Mouse (Mus musculus) midbrain, embryonic 13.5 days (tissue): ENCODE results near the gene Skil. TPM values are rescaled to one million over a fixed set of nuclear protein-coding genes. Genes with fewer than 3 reads are reported as not detected.
"Not testable (repeated sequence)": the region's sequence is repeated elsewhere in the genome, so short reads cannot be mapped to it uniquely, and the experiment has no call there.

Source experiments
- ATAC-seq: fragments of 200-750 bp; cut with Nextera tagmentation; 2 replicates; pipeline ENCODE4 v1.8.0; 2017; ENCODE audit warnings: mild to moderate bottlenecking, moderate TSS enrichment, moderate library complexity
- H3K27ac ChIP-seq: fragments of 300-500 bp; sonication (generic); 2 replicates; pipeline ENCODE4 v1.5.1; 2015; ENCODE audit warnings: inconsistent platforms, mild to moderate bottlenecking, moderate library complexity
- H3K27me3 ChIP-seq: fragments of 300-500 bp; sonication (generic); 2 replicates; pipeline ENCODE4 v1.6.1; 2015; ENCODE audit warnings: mild to moderate bottlenecking, inconsistent platforms
- H3K36me3 ChIP-seq: fragments of 300-500 bp; sonication (generic); 2 replicates; pipeline ENCODE4 v1.6.1; 2015; ENCODE audit warnings: mild to moderate bottlenecking, inconsistent platforms
- H3K4me1 ChIP-seq: fragments of 300-500 bp; sonication (generic); replicated peaks from 2 replicates; pipeline ENCODE4 v1.6.1; 2015; ENCODE audit warnings: inconsistent platforms
- H3K4me2 ChIP-seq: fragments of 300-500 bp; sonication (generic); replicated peaks from 2 replicates; pipeline ENCODE4 v1.6.1; 2015; ENCODE audit warnings: moderate library complexity, mild to moderate bottlenecking, inconsistent platforms
- H3K4me3 ChIP-seq: fragments of 300-500 bp; sonication (generic); replicated peaks from 2 replicates; pipeline ENCODE4 v1.5.1; 2015; ENCODE audit warnings: mild to moderate bottlenecking, inconsistent platforms
- H3K9ac ChIP-seq: fragments of 300-500 bp; sonication (generic); replicated peaks from 2 replicates; pipeline ENCODE4 v1.6.1; 2015; ENCODE audit warnings: mild to moderate bottlenecking, inconsistent platforms
- H3K9me3 ChIP-seq: fragments of 300-500 bp; sonication (generic); 2 replicates; pipeline ENCODE4 v1.6.1; 2016; ENCODE audit warnings: mild to moderate bottlenecking, inconsistent platforms
- WGBS: fragments of 180-500 bp; shearing (Covaris S2); methylation state at CpG from one replicate; pipeline ENCODE4 v1.1.7; 2015; 5-methylcytosine and 5-hydroxymethylcytosine counted together
- polyA plus RNA-seq: library from polyadenylated mRNA; unstranded; fragments of >200 nt; fragmentation: Nextera tagmentation; extraction: Ambion mirVana; gene quantifications from 2 replicates; pipeline ENCODE4 v1.2.1, GENCODE M21; 2015

Gene Skil
- polyA plus RNA-seq, 1 experiment from 2014 or later: 36.8 TPM

DNA sequence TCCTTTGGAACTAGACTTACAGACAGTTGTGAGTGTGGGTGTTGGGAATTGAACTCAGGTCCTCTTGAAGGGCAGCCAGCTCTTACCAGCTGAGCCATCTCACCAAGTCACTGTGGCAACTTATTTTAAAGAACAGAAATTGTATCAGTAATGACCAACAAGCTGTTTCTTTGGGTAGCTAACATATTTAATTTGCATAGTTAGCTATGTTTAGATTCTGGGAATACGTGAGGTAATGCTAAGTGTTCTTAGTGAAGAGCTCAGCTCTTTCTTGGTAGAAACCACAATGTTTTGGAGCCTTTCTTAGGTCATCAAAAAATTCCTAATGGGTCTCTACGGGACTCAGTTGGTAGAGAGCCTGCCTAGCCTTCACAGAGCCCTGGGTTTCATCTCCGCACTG is 5.9 kb downstream of the Skil start:
- H3K9ac ChIP-seq: no peak overlapping the region
- no peaks in the 10 kb centered on the region for H3K27me3 ChIP-seq
- no peak for ATAC-seq
- H3K36me3 ChIP-seq: no peaks in the 10 kb centered on the region
- peaks cover 74% of the 10 kb centered on the region for H3K4me1 ChIP-seq
- H3K4me3 ChIP-seq: no peak overlapping the region
- WGBS: 94% methylated on average over 3 of the region's 3 CpGs
- 0 out of 2 replicates have a peak overlapping the region, but pooled peaks have one; percentile 22 for H3K4me2 ChIP-seq
- no peak overlapping the region for H3K27ac ChIP-seq
- H3K9me3 ChIP-seq: no peaks in the 10 kb centered on the region

DNA sequence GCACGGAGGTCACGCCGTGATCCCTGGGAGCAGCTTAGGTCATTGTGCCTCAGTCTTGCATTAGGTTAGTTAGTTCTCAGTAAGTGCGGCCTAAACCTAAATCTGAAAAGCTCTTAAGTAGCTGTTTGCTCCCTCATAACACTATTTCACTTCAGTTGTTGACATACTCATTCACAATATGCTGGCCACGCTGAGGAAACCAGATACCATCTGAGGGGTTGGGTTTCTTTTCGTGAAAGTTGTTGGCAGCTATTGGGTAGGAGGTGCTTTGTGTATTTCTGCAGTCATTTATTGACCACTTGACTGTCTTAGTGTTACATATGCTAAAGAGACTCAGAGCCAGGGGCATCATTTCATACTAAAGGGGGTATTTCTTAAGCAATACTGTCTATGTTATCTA is 10.1 kb downstream of the Skil start:
- WGBS: 82% methylated on average over 6 of the region's 6 CpGs
- Histone ChIP-seq H3K4me2 (no peak overlapping the region), H3K9ac (no peak overlapping the region), H3K27me3 (no peaks in the 10 kb centered on the region), H3K9me3 (no peaks in the 10 kb centered on the region), H3K4me3 (no peak overlapping the region), H3K27ac (no peak overlapping the region), H3K36me3 (no peaks in the 10 kb centered on the region), H3K4me1 (peaks cover 58% of the 10 kb centered on the region)
- no peak for ATAC-seq

DNA sequence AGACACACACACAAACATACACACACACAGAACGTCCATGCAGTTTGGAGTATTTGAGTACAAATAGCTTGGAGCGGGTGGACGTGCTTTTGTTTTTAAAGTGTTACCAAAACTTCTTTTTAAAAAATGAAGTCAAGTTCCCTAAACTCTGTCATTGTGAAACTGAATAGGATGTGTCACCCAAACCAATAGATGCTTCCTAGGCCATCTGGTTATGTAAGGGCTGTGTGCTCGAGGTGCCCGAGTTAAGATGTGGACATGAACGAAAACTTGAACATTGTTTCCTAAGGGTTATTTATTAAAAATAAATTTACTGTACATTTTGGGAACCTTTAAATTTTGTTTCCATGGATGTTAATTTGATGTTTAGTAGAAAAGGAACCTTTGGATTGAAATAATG is 11.7 kb downstream of the Skil start:
- no peaks in the 10 kb centered on the region for H3K27me3 ChIP-seq
- WGBS: 93% methylated on average over 6 of the region's 6 CpGs
- H3K36me3 ChIP-seq: no peaks in the 10 kb centered on the region
- no peak overlapping the region for H3K4me3 ChIP-seq
- H3K4me2 ChIP-seq: no peak overlapping the region
- H3K4me1 ChIP-seq: peaks cover 50% of the 10 kb centered on the region
- ATAC-seq: no peak
- no peaks in the 10 kb centered on the region for H3K9me3 ChIP-seq
- H3K27ac ChIP-seq: no peak overlapping the region
- H3K9ac ChIP-seq: no peak overlapping the region

DNA sequence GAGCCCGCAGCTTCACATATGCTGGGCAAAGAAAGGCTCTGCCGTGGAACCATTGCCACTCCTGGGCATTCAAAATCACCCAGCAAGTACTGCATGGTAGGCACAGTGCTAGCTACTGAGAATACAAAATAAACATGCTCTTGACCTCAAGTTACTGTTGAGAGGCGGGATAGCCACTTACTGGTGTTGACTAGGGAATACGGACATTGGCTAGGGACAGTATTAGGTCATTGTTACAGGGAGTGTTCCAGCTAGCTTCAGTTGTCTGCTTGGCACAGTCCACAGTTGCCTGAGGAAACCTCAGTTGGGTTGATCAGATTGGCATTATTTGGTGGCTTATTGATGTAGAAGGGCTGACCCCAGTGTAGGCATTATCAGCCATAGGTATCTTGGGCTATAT is 12.8 kb downstream of the Skil start:
- H3K9ac ChIP-seq: no peak overlapping the region
- ATAC-seq: 0 out of 2 replicates have a peak, but pooled peaks have one; percentile 29
- H3K27me3 ChIP-seq: no peaks in the 10 kb centered on the region
- H3K4me2 ChIP-seq: 0 out of 2 replicates have a peak overlapping the region, but pooled peaks have one; percentile 2
- H3K4me1 ChIP-seq: peaks cover 40% of the 10 kb centered on the region
- 79% methylated on average over 4 of the region's 4 CpGs for WGBS
- no peak overlapping the region for H3K4me3 ChIP-seq
- H3K27ac ChIP-seq: no peak overlapping the region
- 0 out of 2 replicates have a peak, but pooled peaks cover under 1% of the 10 kb centered on the region for H3K36me3 ChIP-seq
- H3K9me3 ChIP-seq: no peaks in the 10 kb centered on the region

DNA sequence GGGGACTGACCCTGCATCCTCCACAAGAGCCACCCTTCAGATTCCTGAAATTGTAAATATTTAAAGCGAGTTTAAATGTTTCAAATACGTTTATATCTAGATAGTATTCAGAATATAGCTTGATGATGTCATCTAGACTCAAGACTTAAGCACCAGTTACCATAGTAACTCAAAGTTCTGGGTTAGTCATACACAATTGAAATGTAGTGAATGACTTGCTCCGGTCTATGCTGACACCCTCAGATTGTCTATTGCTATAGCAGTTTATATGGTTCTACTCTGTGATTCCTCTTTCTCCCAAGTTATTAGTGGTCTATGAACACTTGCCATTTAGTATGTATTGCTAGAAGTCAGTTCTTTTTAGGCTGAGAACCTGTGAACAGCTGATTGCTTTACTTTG is 14.2 kb downstream of the Skil start:
- H3K9ac ChIP-seq: no peak overlapping the region
- ATAC-seq: 0 out of 2 replicates have a peak, but pooled peaks have one; percentile 58
- H3K9me3 ChIP-seq: no peaks in the 10 kb centered on the region
- H3K27ac ChIP-seq: no peak overlapping the region
- H3K4me3 ChIP-seq: no peak overlapping the region
- 80% methylated on average over 3 of the region's 3 CpGs for WGBS
- no peak overlapping the region for H3K4me2 ChIP-seq
- H3K4me1 ChIP-seq: peaks cover 31% of the 10 kb centered on the region
- H3K27me3 ChIP-seq: no peaks in the 10 kb centered on the region
- peaks cover 12% of the 10 kb centered on the region for H3K36me3 ChIP-seq

DNA sequence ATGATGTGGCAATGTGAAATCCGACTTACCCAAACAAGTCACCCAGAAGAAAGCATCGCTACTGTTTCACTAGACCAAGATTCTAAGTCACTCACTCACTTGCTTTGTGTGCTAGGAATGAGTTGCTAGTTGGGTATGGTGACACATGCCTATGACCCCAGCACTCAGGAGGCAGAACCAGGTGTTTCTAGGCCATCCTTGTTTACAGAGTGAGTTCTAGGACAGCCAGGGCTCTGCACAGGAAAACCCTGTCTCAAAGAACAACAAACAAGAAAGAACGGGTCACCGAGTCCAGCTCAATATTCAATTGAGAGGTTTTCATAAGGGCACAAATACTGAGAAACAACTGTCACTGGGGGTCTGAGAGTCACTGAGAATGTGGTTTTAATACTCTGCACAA is 28.2 kb downstream of the Skil start:
- Histone ChIP-seq H3K27ac (no peak overlapping the region), H3K4me3 (no peak overlapping the region), H3K4me2 (no peak overlapping the region), H3K27me3 (no peaks in the 10 kb centered on the region), H3K9ac (no peak overlapping the region), H3K9me3 (no peaks in the 10 kb centered on the region), H3K4me1 (no peaks in the 10 kb centered on the region), H3K36me3 (peaks cover 44% of the 10 kb centered on the region)
- WGBS: 91% methylated on average over 4 of the region's 4 CpGs
- ATAC-seq: no peak

DNA sequence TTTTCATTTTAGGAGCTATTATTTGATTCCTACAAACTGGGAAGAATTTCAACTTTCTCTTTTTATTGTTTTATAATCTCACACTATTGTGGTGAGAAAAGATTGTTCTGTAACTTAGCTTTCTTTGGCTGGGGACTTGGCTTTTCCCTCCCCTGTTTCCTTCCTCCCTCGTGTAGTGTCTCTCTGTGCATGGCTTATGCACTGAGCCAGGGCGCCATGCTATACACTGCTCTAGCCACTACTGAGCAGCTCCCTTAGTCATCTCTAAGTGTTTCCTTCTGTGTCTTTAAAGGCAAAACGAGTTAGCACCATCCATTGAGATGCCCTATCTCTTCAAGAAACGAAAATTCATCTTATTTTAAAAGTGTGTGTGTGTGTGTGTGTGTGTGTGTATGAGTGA is 31.4 kb downstream of the Skil start:
- Histone ChIP-seq H3K4me2 (no peak overlapping the region), H3K4me1 (no peaks in the 10 kb centered on the region), H3K27me3 (no peaks in the 10 kb centered on the region), H3K9me3 (no peaks in the 10 kb centered on the region), H3K9ac (no peak overlapping the region), H3K4me3 (no peak overlapping the region), H3K36me3 (peaks cover 16% of the 10 kb centered on the region; the same call in 1 of the 2 replicates), H3K27ac (no peak overlapping the region)
- ATAC-seq: no peak
- WGBS: 72% methylated on average over 4 of the region's 4 CpGs

DNA sequence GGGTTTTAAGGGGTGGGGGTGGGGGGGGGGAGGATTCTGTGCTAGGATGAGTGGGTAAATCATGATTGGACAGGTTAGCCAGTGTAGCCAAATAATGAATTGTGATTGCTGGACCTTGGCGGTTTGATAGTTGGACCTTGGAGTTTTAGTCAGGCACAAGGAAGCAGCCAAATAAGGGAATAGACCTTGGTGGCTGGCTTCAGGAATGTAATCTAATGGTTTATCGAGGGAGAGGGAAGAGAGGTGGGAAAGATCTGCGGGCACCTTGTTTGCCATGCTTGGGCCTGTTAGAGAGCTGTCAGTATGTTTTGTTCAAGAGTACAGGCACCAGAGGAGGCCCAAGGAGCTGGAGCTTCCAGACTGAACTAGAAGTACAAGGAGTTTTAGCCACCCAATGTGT is 32.0 kb downstream of the Skil start:
- Histone ChIP-seq H3K27me3 (no peaks in the 10 kb centered on the region), H3K9ac (no peak overlapping the region), H3K4me2 (no peak overlapping the region), H3K27ac (no peak overlapping the region), H3K4me3 (no peak overlapping the region), H3K9me3 (no peaks in the 10 kb centered on the region), H3K36me3 (peaks cover 15% of the 10 kb centered on the region; the same call in 1 of the 2 replicates), H3K4me1 (no peaks in the 10 kb centered on the region)
- 93% methylated on average over 3 of the region's 3 CpGs for WGBS
- ATAC-seq: no peak

DNA sequence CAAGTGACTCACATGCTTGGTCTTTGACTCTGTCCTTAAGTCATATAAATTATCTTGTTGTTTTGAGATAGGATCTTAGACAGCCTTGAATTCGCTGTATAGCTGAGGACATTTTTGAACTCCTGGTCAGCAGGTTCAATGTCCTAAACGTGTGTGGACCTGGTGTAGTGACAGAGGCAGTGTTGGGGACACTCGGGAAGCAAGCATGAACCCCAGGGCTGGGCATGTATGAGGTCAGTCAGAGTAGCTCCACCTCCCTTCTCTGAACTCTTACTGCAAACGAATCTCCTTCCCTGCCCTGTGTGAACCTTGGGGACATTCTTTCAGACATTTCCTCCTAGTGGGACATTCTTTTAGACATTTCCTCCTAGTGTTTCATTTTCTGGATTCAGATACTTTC is 34.9 kb downstream of the Skil start:
- 61% methylated on average over 4 of the region's 4 CpGs for WGBS
- Histone ChIP-seq H3K4me3 (no peak overlapping the region), H3K9me3 (no peaks in the 10 kb centered on the region), H3K27me3 (no peaks in the 10 kb centered on the region), H3K36me3 (no peaks in the 10 kb centered on the region), H3K4me2 (no peak overlapping the region), H3K27ac (no peak overlapping the region), H3K9ac (no peak overlapping the region), H3K4me1 (no peaks in the 10 kb centered on the region)
- ATAC-seq: no peak

DNA sequence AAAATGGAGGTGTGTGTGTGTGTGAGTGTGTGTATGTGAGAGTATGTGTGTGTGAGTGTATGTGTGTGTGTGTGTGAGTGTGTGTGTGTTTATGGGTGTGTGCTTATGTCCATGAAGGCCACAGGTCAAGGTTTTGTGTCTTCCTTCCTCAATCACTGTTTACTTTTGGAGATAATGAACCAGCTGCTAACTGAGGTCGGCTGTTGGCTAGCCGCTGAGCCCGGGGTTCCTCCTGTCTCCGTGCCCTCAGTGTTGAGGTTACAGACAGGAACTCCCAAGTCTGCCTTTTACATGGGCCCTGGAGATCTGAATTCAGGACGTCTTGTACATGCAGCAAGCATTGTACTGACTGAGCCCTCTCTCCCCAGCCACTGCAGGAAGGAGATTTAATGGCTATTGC is 38.8 kb downstream of the Skil start:
- H3K9me3 ChIP-seq: no peaks in the 10 kb centered on the region
- H3K27ac ChIP-seq: no peak overlapping the region
- no peak overlapping the region for H3K9ac ChIP-seq
- H3K4me1 ChIP-seq: no peaks in the 10 kb centered on the region
- no peak for ATAC-seq
- no peaks in the 10 kb centered on the region for H3K27me3 ChIP-seq
- H3K4me2 ChIP-seq: no peak overlapping the region
- H3K4me3 ChIP-seq: no peak overlapping the region
- no peaks in the 10 kb centered on the region for H3K36me3 ChIP-seq
- 80% methylated on average over 5 of the region's 5 CpGs for WGBS

DNA sequence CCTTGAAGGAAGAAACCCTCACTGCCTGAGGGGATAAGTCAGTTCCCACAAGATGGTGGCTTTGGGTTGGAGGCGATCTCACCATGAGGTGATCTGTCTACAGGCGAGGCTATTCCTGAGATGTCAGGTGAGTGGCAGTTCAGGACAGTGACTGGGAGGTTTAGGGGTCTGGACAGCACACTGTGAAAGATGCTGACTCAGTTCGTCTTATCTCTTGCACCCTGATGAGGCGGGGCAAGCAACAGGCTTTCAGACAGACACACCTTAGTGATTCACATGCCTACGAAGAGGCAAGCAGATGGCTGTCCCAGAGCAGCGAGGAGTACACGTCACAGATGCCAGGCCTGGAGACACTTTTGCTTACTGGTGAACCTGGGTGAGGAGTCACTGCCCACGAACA is 39.4 kb downstream of the Skil start:
- H3K27me3 ChIP-seq: no peaks in the 10 kb centered on the region
- 93% methylated on average over 8 of the region's 8 CpGs for WGBS
- H3K4me1 ChIP-seq: no peaks in the 10 kb centered on the region
- no peak overlapping the region for H3K9ac ChIP-seq
- H3K27ac ChIP-seq: no peak overlapping the region
- peak; percentile 34; the same call in 1 of the 2 replicates for ATAC-seq
- H3K4me3 ChIP-seq: no peak overlapping the region
- no peaks in the 10 kb centered on the region for H3K9me3 ChIP-seq
- no peak overlapping the region for H3K4me2 ChIP-seq
- H3K36me3 ChIP-seq: no peaks in the 10 kb centered on the region

DNA sequence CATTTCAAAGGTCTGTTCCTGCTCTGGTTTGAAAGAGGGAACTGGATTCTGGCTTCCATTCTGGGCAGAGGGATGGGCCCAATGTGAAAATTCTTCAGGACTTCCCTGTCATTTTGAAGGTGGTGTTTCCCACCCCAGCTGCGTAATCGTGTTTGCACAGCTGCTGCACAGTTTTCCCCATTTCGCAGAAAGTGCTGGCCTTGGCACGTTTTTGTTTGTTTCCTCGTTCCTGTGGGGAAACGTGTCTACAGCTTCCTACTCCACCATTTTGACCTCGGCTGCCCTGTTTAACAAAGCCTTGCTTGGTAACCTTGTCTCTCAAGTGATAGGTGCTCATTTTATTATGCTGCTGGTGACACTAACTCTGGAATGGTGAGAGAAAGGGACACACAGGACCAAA is 39.8 kb downstream of the Skil start:
- WGBS: 81% methylated on average over 7 of the region's 7 CpGs
- H3K27ac ChIP-seq: no peak overlapping the region
- no peaks in the 10 kb centered on the region for H3K36me3 ChIP-seq
- no peak overlapping the region for H3K4me2 ChIP-seq
- no peaks in the 10 kb centered on the region for H3K27me3 ChIP-seq
- no peak overlapping the region for H3K9ac ChIP-seq
- no peak for ATAC-seq
- no peaks in the 10 kb centered on the region for H3K9me3 ChIP-seq
- H3K4me3 ChIP-seq: no peak overlapping the region
- no peaks in the 10 kb centered on the region for H3K4me1 ChIP-seq

DNA sequence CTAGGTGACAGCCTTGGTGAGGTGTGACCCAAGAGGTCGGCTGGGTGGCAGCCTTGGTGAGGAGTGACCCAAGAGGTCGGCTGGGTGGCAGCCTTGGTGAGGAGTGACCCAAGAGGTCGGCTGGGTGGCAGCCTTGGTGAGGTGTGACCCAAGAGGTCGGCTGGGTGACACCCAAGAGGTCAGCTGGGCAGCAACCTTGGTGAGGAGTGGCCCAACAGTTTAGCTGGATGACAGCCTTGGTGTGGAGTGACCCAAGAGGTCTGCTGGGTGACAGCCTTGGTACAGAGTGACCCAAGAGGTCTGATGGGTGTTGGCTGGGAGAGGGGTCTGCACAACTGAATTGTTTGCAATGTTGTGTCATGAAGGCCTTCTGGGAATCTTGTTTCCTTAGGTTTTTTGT is 41.7 kb downstream of the Skil start:
- H3K27ac ChIP-seq, H3K4me1 ChIP-seq, H3K9me3 ChIP-seq, H3K4me3 ChIP-seq, H3K36me3 ChIP-seq, H3K9ac ChIP-seq, H3K27me3 ChIP-seq, ATAC-seq, H3K4me2 ChIP-seq: not testable (repeated sequence)
- WGBS: 68% methylated on average over 4 of the region's 4 CpGs
